Mouse (Mus musculus) megakaryocyte progenitor cell, adult 5-6 weeks (primary cell): ENCODE results near the gene Rnf212. TPM values are rescaled to one million over a fixed set of nuclear protein-coding genes. Genes with fewer than 3 reads are reported as not detected.

Experiments used
- total RNA-seq, 2 experiments: library from RNA; stranded (forward) in 1 of 2; stranded (reverse) in 1 of 2; fragments of 157-497, 149-512 nt in 1 of 2; fragments of 200-1000 nt in 1 of 2; gene quantifications; 2 replicates each; pipeline versions ENCODE4 v1.2.3 to v1.2.4; 2015 to 2017

The Rnf212 gene
- total RNA-seq, 2 experiments from 2014 or later: 0.79 TPM; not detected in 1

Other genes with a start within 250 kb of the Rnf212 start
- gene Cplx1, start 225.0 kb downstream of the Rnf212 start, total RNA-seq (2015): 0.07 TPM in 1 of 2 replicates, not detected in the other
- not detected in 2 replicates for gene Cplx1, start 225.0 kb downstream of the Rnf212 start, total RNA-seq (2017)
- gene Gak, start 145.2 kb downstream of the Rnf212 start, total RNA-seq (2015): 69.6 and 74.6 TPM in 2 replicates
- gene Gak, start 145.2 kb downstream of the Rnf212 start, total RNA-seq (2017): 89.9 and 120 TPM in 2 replicates
- gene Tmem175, start 145.2 kb downstream of the Rnf212 start, total RNA-seq (2015): 22.9 and 28.7 TPM in 2 replicates
- 13.4 and 13.8 TPM in 2 replicates for gene Tmem175, start 145.2 kb downstream of the Rnf212 start, total RNA-seq (2017)
- gene Idua, start 114.7 kb downstream of the Rnf212 start, total RNA-seq (2015): 15.6 and 18.5 TPM in 2 replicates
- 3.1 and 7.3 TPM in 2 replicates for gene Idua, start 114.7 kb downstream of the Rnf212 start, total RNA-seq (2017)
- gene Dgkq, start 105.3 kb downstream of the Rnf212 start, total RNA-seq (2015): 4.2 and 4.8 TPM in 2 replicates
- gene Dgkq, start 105.3 kb downstream of the Rnf212 start, total RNA-seq (2017): 4.2 and 8.2 TPM in 2 replicates
- 2.0 and 2.1 TPM in 2 replicates for gene Slc26a1, start 99.4 kb downstream of the Rnf212 start, total RNA-seq (2015)
- gene Slc26a1, start 99.4 kb downstream of the Rnf212 start, total RNA-seq (2017): 0.75 and 1.5 TPM in 2 replicates
- 1.7 TPM in 2 replicates for gene Fgfrl1, start 82.6 kb downstream of the Rnf212 start, total RNA-seq (2015)
- 2.3 and 2.7 TPM in 2 replicates for gene Fgfrl1, start 82.6 kb downstream of the Rnf212 start, total RNA-seq (2017)
- gene Tmed11, start 20.4 kb upstream of the Rnf212 start, total RNA-seq (2015): not detected in 2 replicates
- gene Tmed11, start 20.4 kb upstream of the Rnf212 start, total RNA-seq (2017): not detected in 2 replicates
- gene Vmn2r8, start 33.9 kb upstream of the Rnf212 start, total RNA-seq (2015): not detected in 2 replicates
- not detected in 2 replicates for gene Vmn2r8, start 33.9 kb upstream of the Rnf212 start, total RNA-seq (2017)
- gene Vmn2r9, start 77.6 kb upstream of the Rnf212 start, total RNA-seq (2015): not detected in 2 replicates
- not detected in 2 replicates for gene Vmn2r9, start 77.6 kb upstream of the Rnf212 start, total RNA-seq (2017)
- gene Vmn2r10, start 231.5 kb upstream of the Rnf212 start, total RNA-seq (2015): not detected in 2 replicates
- gene Vmn2r10, start 231.5 kb upstream of the Rnf212 start, total RNA-seq (2017): not detected in 2 replicates